Mouse (Mus musculus) heart, embryonic 16.5 days (tissue): ENCODE results near the gene Scn5a. TPM values are rescaled to one million over a fixed set of nuclear protein-coding genes. Genes with fewer than 3 reads are reported as not detected.

ENCODE experiments used
- ATAC-seq: fragments of 200-750 bp; cut with Nextera tagmentation; replicated peaks from 2 replicates; pipeline ENCODE4 v1.8.0; 2017; ENCODE audit warnings: moderate number of reproducible peaks; ENCODE audit not compliant: insufficient read depth, low FRiP score; ENCODE audit errors: extremely low read depth
- H3K27ac ChIP-seq: fragments of 300-500 bp; sonication (generic); 2 replicates; pipeline ENCODE4 v1.5.1; 2014; ENCODE audit warnings: mild to moderate bottlenecking, low read length, control low read depth, moderate library complexity
- H3K27me3 ChIP-seq: fragments of 300-500 bp; sonication (generic); 2 replicates; pipeline ENCODE4 v1.6.1; 2014; ENCODE audit warnings: low read length, mixed read lengths; ENCODE audit not compliant: control insufficient read depth, insufficient read depth
- H3K36me3 ChIP-seq: fragments of 300-500 bp; sonication (generic); 2 replicates; pipeline ENCODE4 v1.6.1; 2014; ENCODE audit not compliant: control insufficient read depth, insufficient read depth
- H3K4me1 ChIP-seq: fragments of 300-500 bp; sonication (generic); 2 replicates; pipeline ENCODE4 v1.6.1; 2014; ENCODE audit warnings: low read length, mixed read lengths; ENCODE audit not compliant: control insufficient read depth, insufficient read depth
- H3K4me2 ChIP-seq: fragments of 300-500 bp; sonication (generic); 2 replicates; pipeline ENCODE4 v1.6.1; 2014; ENCODE audit warnings: low read depth, mild to moderate bottlenecking, control low read depth, low read length
- H3K4me3 ChIP-seq: fragments of 300-500 bp; sonication (generic); 2 replicates; pipeline ENCODE4 v1.5.1; 2014; ENCODE audit warnings: mild to moderate bottlenecking, control low read depth, low read length
- H3K9ac ChIP-seq: fragments of 300-500 bp; sonication (generic); 2 replicates; pipeline ENCODE4 v1.6.1; 2014; ENCODE audit warnings: low read length, control low read depth
- H3K9me3 ChIP-seq: fragments of 300-500 bp; sonication (generic); replicated peaks from 2 replicates; pipeline ENCODE4 v1.6.1; 2016; ENCODE audit warnings: low read length; ENCODE audit not compliant: control insufficient read depth
- WGBS: fragments of 180-500 bp; shearing (Covaris S2); extraction: QIAGEN DNeasy Blood & Tissue Kit; methylation state at CpG from one replicate; pipeline ENCODE4 v1.1.7; 2014; 5-methylcytosine and 5-hydroxymethylcytosine counted together
- polyA plus RNA-seq: library from polyadenylated mRNA; unstranded; fragments of >200 nt; fragmentation: Nextera tagmentation; extraction: Ambion mirVana; gene quantifications from 2 replicates; pipeline ENCODE4 v1.2.1, GENCODE M21; 2015

Gene Scn5a
- polyA plus RNA-seq, 1 experiment from 2014 or later = 7.5 TPM

DNA sequence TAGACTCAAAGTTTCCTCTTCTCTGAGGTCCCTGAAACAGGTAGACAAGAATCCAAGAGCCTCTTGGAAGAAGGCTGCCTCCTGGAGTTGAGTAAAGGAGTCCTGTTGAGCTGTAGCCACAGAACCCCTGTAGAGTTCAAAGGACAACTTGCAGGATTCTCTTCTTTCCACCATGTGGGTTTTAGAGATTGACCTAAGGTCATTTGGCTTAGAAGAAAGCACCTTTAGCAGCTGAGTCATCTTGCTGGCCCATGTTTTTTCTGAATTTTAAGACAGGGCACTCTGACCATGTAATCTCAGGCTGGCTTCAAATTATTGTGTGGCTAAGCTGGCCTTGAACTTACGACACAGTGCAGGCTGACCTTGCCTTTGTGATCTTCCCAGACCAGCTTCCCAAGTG, 105.8 kb downstream of the Scn5a start:
- peaks cover 57% of the 10 kb centered on the region for H3K4me1 ChIP-seq
- no peaks in the 10 kb centered on the region for H3K9me3 ChIP-seq
- no peak overlapping the region for H3K4me2 ChIP-seq
- H3K4me3 ChIP-seq = no peak overlapping the region
- WGBS = 100% methylated on average over 1 of the region's 1 CpGs
- H3K27me3 ChIP-seq = no peaks in the 10 kb centered on the region
- ATAC-seq = no peak
- H3K36me3 ChIP-seq = no peaks in the 10 kb centered on the region
- H3K9ac ChIP-seq = no peak overlapping the region
- no peak overlapping the region for H3K27ac ChIP-seq

DNA sequence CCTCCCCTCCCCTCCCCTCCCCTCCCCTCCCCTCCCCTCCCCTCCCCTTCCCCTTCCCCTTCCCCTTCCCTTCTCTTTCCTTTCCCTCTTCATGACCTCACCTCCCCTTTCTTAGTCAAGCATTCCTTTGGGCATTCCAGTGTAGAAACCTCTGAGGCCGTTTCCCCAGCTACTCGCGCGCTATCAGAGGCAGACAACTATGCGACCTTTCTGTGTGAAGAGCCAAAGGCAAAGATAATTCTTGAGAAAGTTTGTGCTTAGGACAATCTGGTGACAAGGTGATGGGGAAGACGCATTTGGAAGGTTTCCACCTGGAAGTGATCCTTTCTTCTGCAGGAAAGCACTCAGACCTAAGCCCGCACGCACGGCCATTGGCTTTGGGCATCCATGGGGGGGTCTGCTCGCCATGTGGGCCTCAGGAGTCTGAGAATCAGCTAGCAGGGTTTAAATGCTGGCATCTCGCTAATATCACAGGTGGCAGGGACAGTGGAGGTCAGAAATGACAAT, 106.4 kb downstream of the Scn5a start:
- Histone ChIP-seq H3K27ac (peak overlapping the region; percentile 33; the same call in 1 of the 2 replicates), H3K9ac (no peak overlapping the region), H3K9me3 (no peaks in the 10 kb centered on the region), H3K4me3 (no peak overlapping the region), H3K27me3 (no peaks in the 10 kb centered on the region), H3K4me2 (no peak overlapping the region), H3K36me3 (no peaks in the 10 kb centered on the region), H3K4me1 (peaks cover 60% of the 10 kb centered on the region)
- ATAC-seq = no peak
- WGBS = 44% methylated on average over 11 of the region's 11 CpGs

DNA sequence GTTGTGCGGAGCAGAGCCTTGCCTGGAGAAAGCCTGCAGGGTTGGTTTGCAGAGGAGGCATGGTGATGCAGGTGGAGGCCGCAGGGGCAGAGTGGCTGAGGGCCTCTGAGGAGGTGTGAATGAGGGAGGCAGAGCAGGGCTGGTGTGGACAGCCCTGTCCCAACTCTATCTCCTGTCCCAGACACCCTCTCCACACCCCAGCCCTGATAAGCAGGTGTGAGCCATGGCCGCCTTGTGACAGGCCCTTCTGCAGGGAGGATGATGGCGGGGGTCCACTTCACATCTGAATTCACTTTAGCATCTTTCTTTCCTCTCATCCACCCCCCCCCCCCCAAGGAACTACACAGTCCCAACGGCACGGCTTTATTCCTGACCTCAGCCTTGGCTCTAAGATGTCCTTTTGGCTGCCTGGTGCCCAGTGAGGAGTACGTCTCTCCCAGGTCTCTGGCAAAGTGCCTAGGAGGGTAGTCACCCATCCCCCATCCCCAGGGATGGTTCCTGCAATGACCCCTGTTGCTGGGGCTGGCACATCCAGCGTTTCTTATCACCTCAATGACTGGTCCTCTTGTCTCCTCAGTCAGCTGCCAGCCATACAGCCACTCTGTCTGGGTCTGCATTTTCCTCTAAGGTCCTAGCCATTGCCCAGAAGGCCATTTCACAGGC, 109.0 kb downstream of the Scn5a start:
- peak overlapping the region; percentile 86 for H3K27ac ChIP-seq
- peak overlapping the region; percentile 41 for H3K9ac ChIP-seq
- H3K4me2 ChIP-seq = peak overlapping the region; percentile 3; the same call in 1 of the 2 replicates
- no peaks in the 10 kb centered on the region for H3K9me3 ChIP-seq
- peaks cover 61% of the 10 kb centered on the region for H3K4me1 ChIP-seq
- WGBS = 36% methylated on average over 8 of the region's 8 CpGs
- peak; percentile 95 for ATAC-seq
- H3K36me3 ChIP-seq = peaks cover 5% of the 10 kb centered on the region; the same call in 1 of the 2 replicates
- no peaks in the 10 kb centered on the region for H3K27me3 ChIP-seq
- no peak overlapping the region for H3K4me3 ChIP-seq

DNA sequence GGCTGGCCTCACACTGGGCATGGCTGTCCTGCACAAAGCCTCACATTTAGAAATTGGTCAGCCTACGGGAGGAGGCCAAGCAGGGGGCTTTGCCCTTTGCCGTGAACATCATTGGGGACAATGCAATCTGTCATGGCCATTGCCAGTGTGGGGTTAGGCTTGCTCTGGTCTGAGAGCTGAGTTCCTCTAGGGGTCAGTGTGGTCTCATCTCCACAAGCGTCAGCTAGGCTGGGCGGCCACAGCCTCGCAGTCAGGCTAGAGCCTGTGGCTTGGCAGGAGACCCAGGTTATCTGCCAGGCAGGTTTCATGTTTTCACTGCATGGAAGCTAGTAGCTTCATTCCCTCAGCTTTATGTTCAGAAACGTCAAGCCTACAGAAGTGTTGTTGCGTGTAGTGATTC, 113.2 kb downstream of the Scn5a start:
- H3K9ac ChIP-seq = no peak overlapping the region
- 49% methylated on average over 7 of the region's 7 CpGs for WGBS
- peaks cover 32% of the 10 kb centered on the region for H3K4me1 ChIP-seq
- no peaks in the 10 kb centered on the region for H3K27me3 ChIP-seq
- H3K9me3 ChIP-seq = no peaks in the 10 kb centered on the region
- H3K4me2 ChIP-seq = no peak overlapping the region
- peaks cover 16% of the 10 kb centered on the region for H3K36me3 ChIP-seq
- no peak overlapping the region for H3K27ac ChIP-seq
- H3K4me3 ChIP-seq = no peak overlapping the region
- 0 out of 2 replicates have a peak, but pooled peaks have one; percentile 20 for ATAC-seq

DNA sequence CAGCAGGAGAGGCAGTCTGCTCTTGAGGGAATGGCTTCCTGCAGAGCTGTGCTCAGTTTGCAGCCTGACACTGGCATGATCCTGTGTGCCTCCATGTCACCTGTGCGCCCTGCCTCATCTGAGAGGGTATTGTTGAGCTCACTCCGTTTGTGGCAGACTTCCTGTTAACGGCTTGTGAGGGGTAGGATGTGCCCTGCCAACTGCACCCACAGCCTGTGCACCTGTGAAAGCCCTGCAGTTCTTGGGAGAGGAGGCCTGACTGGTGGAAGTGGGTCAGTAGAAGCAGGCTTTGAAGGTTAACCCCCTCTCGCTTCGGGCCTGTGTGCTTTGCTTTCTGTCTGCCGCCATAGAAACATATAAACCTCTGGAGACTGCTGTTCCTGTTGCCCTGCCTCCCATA, 113.8 kb downstream of the Scn5a start:
- H3K27ac ChIP-seq = no peak overlapping the region; the same call in 1 of the 2 replicates
- no peak for ATAC-seq
- no peak overlapping the region for H3K4me2 ChIP-seq
- H3K9me3 ChIP-seq = no peaks in the 10 kb centered on the region
- peaks cover 16% of the 10 kb centered on the region for H3K36me3 ChIP-seq
- H3K9ac ChIP-seq = no peak overlapping the region
- no peaks in the 10 kb centered on the region for H3K27me3 ChIP-seq
- H3K4me3 ChIP-seq = no peak overlapping the region
- WGBS = 83% methylated on average over 6 of the region's 6 CpGs
- peaks cover 28% of the 10 kb centered on the region for H3K4me1 ChIP-seq

DNA sequence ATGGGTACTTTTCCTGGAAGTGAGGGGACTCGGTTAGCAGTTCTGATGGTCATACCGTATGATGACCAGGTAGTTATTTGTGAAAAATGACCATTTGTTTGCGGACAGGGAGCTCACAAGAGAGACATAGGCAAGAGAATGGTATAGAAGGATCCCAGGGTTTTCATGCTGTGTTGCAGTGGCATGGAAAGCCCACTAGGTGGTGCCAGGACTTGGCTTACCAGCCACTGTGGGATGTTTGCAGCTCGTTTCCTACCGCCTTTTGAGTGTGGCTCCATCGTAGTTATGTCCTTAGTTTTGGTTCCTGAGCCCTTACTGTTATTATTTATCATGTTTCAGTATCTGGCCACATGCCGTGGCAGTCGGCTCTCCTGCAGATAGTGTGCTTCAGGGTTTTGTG, 118.4 kb downstream of the Scn5a start:
- no peak overlapping the region for H3K27ac ChIP-seq
- no peaks in the 10 kb centered on the region for H3K27me3 ChIP-seq
- H3K36me3 ChIP-seq = peaks cover 16% of the 10 kb centered on the region
- H3K4me1 ChIP-seq = peaks cover 13% of the 10 kb centered on the region
- no peaks in the 10 kb centered on the region for H3K9me3 ChIP-seq
- ATAC-seq = no peak
- H3K4me3 ChIP-seq = no peak overlapping the region
- 35% methylated on average over 8 of the region's 8 CpGs for WGBS
- H3K9ac ChIP-seq = no peak overlapping the region
- no peak overlapping the region for H3K4me2 ChIP-seq

DNA sequence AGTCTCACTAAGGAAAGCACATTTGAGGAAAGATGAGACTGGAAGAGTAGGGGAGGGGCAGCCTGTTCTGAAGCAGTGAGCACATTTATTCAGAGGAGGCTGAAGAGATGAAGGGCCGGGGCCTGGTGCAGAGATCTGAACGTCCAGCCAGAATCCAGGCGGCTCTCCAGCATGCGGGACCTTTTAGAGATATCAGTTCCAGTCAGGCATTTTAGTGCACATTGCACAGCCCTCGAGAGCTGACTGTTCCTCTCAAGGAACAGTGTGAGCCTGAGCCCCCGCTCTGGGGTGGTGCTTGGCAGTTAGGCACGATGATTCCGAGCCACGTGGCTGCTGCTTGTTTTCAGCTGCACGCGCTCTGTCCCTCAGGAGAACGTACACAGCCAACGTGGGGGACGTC, 121.7 kb downstream of the Scn5a start:
- 0 out of 2 replicates have a peak, but pooled peaks have one; percentile 50 for ATAC-seq
- H3K4me3 ChIP-seq = no peak overlapping the region
- H3K27me3 ChIP-seq = no peaks in the 10 kb centered on the region
- WGBS = 51% methylated on average over 14 of the region's 14 CpGs
- H3K4me1 ChIP-seq = peaks cover 14% of the 10 kb centered on the region
- no peak overlapping the region for H3K9ac ChIP-seq
- no peak overlapping the region for H3K4me2 ChIP-seq
- H3K9me3 ChIP-seq = no peaks in the 10 kb centered on the region
- no peak overlapping the region for H3K27ac ChIP-seq
- peaks cover 4% of the 10 kb centered on the region for H3K36me3 ChIP-seq

DNA sequence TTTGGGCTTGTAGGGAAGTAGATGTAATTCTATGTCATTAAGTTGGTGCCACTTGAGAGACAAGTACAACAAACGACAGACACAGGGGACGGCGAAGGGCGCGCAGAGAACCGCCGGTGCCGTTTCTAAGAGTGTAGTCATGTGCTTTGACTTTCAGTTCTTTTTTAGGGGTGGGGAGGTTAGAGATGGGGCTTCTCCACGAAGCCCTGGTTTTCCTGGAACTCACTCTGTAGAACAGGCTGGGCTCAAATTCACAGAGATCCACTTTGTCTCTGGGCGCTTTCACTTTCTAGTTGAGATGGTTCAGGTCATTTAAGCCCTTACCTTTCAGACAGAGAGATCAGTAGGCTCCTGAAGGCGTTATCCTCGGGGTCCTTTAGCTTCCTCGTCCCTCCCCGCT, 122.8 kb downstream of the Scn5a start:
- Histone ChIP-seq H3K27ac (no peak overlapping the region), H3K9me3 (no peaks in the 10 kb centered on the region), H3K4me2 (no peak overlapping the region), H3K4me3 (no peak overlapping the region), H3K9ac (no peak overlapping the region), H3K4me1 (peaks cover 14% of the 10 kb centered on the region), H3K27me3 (no peaks in the 10 kb centered on the region), H3K36me3 (peaks cover 8% of the 10 kb centered on the region)
- 80% methylated on average over 14 of the region's 14 CpGs for WGBS
- no peak for ATAC-seq

DNA sequence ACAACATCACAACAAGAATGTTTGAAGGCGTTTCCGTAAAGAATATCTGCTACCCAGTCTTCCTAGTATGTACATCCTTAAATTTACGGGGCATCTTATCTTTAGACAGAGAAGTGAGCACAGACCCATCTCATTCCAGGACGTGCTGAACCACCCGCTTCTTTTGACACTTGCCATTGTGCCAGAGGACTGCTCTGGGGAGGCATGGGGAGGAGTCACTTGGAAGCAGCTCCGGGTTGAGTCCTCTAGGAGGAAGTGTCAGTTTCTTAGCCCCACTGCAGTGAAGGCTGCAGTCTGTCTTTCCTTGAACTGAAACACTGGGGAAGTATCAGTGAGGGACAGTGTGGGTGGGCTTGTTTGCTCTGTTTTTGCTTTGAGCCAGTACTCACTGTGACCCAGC, 133.1 kb downstream of the Scn5a start:
- ATAC-seq = no peak
- Histone ChIP-seq H3K27ac (no peak overlapping the region), H3K9me3 (no peaks in the 10 kb centered on the region), H3K4me1 (peaks cover 8% of the 10 kb centered on the region), H3K36me3 (peaks cover 21% of the 10 kb centered on the region), H3K9ac (peak overlapping the region; percentile 92), H3K4me3 (peak overlapping the region; percentile 89), H3K4me2 (peak overlapping the region; percentile 97), H3K27me3 (no peaks in the 10 kb centered on the region)
- 17% methylated on average over 6 of the region's 6 CpGs for WGBS
